Mouse (Mus musculus): Measurements from ENCODE around the gene Arl6ip1. TPM values are rescaled to one million over a fixed set of nuclear protein-coding genes. Genes with fewer than 3 reads are reported as not detected.

Arl6ip1 gene
- polyA plus RNA-seq, 1 experiment: 293 TPM

GRCm38 (mm10) chr7:118117539-118118210 is 11.8 kb downstream of the Arl6ip1 start:
- DNase-seq (ENCODE audit: extremely low spot score in 1 of 2, low spot score in 1 of 2): no peak

DNA sequence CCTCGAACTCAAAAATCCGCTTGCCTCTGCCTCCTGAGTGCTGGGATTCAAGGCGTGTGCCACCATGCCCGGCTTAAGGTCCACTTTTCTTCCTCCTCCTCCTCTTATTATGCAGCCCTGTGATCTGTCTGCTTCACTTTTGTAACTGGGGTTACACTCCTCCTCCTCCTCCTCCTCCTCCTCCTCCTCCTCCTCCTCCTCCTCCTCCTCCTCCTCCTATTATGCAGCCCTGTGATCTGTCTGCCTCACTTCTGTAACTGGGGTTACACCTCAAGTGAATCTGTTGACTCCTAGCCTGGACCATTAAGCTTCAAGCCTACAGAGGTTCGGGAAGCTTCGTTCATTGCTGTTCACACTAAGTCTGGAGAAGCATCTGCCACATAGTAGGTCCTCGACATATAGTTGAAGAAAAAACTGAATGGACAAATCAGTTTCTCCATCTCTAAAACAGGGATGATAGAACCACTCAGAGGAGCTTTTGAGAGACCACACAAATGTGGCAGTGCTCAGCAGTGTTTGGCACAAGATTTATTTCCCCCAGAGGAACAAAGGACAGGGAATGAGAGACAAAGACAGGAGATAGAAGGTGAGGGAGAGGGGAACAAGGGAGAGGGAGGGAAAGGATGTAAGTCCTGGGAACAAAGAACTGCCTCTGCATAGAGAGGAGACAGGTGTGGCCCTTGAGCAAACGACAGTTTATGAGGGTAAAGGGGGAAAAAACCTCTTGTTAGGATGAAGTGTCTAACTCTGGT is 12.5 kb downstream of the Arl6ip1 start:
- DNase-seq (ENCODE audit: extremely low spot score in 1 of 2, low spot score in 1 of 2): no peak

DNA sequence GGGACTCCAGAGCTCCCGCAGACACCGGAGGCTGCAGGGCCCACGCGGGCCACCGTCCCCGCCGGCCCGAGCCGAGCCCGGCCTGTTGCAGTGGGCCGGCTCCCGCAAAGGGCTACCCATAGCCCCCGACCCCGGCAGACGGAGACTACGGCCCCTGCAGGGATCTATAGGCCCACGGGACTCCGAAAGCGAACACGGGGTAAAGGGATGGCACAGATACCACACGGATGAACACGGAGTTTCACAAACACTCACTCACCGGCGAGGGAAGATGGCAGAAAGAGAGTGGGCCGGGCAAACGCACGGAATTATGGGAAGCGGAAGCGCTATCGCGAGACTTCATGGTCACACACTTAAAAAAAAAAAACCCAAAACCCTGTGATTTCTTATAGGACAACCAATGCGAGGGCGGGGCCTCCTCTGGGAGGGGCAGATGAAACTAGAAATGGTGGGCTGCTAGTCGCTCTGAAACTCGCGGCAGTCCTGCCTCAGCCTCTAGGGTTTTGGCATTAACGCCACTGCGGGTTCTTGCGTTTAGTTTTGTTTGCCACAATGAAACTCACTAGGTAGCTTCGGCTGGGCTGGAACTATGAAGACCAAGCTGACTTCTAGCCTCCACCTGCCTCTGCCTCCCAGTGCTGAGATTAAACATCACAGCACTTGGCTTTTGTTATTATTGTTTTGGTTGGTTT is 13.4 kb downstream of the Arl6ip1 start, which contains the start of gene Rps15a:
Rps15a (minus strand) TSS at position 312 of the 692 bp plus-strand sequence.
- DNase-seq (ENCODE audit: extremely low spot score in 1 of 2, low spot score in 1 of 2): peak; percentile 87 to 96

GRCm38 (mm10) chr7:118115533-118115876 is 14.0 kb downstream of the Arl6ip1 start:
- DNase-seq (ENCODE audit: extremely low spot score in 1 of 2, low spot score in 1 of 2): no peak

- no peak for DNase-seq (ENCODE audit: extremely low spot score in 1 of 2, low spot score in 1 of 2)
Observed at GRCm38 (mm10) chr7:118113541-118114297, 15.7 kb downstream of the Arl6ip1 start.

- no peak for DNase-seq (ENCODE audit: extremely low spot score in 1 of 2, low spot score in 1 of 2)
Observed at GRCm38 (mm10) chr7:118111128-118111527, 18.3 kb downstream of the Arl6ip1 start.

- no peak for DNase-seq (ENCODE audit: extremely low spot score in 1 of 2, low spot score in 1 of 2)
Observed at GRCm38 (mm10) chr7:118107671-118108070, 21.8 kb downstream of the Arl6ip1 start.

- DNase-seq (ENCODE audit: extremely low spot score in 1 of 2, low spot score in 1 of 2): peak in 1 of 2 experiments; percentile 45
Observed at GRCm38 (mm10) chr7:118104458-118105052, 24.9 kb downstream of the Arl6ip1 start.

DNA sequence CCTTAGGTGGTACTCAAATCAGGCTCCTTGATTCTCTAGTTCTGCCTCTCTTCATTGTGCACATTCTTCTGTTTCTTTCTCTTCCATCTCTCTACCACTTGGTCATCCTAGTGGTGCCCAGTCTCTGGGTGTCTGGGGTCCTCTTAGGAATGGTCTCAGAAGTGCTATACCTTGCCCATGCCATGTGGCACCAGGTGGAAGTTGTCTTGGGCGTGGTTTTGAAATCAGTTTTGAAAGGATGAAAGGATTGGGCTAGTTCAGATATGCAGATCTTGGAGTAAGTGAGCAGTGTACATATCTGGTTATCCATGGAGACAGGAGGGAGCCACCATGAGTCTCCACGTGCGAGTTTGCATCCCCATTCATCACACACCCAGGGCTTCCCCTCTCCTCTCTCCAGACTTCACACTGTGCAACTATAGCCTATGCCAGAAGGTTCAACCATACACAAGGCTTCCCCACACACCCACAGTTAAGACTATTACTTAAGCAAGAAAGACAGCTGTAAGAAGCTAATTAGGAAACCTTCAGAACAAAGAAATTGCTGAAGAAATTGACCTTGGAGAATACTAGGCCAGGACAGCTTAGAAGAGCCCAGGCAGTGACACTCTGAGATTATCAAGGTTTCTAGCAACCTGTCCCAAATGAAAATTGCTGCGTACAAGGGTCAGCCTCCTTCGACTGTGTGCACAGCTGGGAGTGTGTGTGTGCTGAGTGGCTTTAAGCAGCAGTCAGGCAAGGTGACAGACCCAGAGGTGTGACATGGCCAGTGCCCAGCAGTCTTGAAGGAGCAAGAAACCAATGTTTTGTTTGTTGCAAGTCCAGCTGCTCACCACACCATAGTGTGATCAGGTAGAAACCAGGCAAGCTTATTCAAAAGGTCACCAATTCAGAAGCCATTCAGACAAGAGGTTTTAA is 25.7 kb downstream of the Arl6ip1 start:
- no peak for DNase-seq (ENCODE audit: extremely low spot score in 1 of 2, low spot score in 1 of 2)

DNA sequence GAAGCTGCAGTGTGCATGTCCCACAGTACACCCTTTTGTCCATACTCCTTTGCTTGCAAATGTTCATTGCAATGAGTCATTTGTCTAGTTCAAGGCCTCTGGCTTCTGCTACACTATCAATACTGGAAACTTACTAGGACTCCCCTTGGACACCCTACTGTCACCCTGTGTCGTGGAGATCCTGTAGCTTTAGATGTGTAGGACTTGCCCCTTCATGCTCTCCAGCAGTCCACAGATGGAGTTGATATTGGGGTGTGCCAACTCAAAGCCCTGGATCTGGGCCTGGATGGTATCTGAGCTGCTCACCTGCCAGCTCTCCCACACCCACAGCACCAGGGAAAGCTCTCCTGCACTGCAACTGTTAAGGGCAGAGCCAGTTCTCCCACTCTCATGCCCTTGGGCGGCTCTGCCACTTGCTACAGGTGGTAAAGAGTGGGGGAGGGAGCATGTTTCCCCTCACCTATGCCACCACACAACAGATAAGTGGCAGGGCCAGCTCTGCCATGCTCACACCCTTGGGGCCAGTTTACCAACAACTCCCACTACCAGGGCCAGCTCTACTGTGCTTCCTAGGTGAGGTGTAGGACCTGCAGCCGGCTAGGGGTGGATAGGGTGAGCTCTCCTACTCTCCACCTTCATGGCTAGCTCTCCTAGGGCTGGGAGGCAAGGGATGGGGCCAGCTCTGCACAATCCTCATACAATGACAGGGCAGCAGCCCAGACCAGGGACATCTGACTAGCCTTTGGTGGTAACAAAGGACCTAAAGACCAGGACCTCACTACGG is 26.6 kb downstream of the Arl6ip1 start:
- DNase-seq (ENCODE audit: extremely low spot score in 1 of 2, low spot score in 1 of 2): no peak

DNA sequence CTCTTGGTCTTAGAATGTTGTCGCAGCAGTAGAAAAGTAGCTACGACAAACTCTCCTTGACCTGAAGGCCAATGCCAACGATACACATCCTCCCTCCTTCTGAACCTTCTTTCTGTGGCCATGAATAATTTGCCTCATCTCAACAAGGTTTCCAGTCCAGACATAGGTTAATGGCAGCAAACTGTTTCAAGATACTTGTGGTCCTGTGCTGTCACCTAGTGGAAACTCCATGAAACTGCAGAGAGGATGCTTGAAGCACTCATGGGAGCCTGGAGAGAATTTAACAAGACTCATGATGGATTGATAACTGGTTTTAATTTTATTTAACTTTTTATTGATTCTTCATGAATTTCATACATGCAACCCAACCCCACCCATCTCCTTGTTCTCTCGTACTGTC is 27.2 kb downstream of the Arl6ip1 start:
- peak in 1 of 2 experiments; percentile 72 for DNase-seq (ENCODE audit: extremely low spot score in 1 of 2, low spot score in 1 of 2)

GRCm38 (mm10) chr7:118097615-118098014 is 31.8 kb downstream of the Arl6ip1 start:
- no peak for DNase-seq (ENCODE audit: extremely low spot score in 1 of 2, low spot score in 1 of 2)

GRCm38 (mm10) chr7:118079987-118080386 is 49.5 kb downstream of the Arl6ip1 start:
- DNase-seq (ENCODE audit: extremely low spot score in 1 of 2, low spot score in 1 of 2): no peak

- DNase-seq (ENCODE audit: extremely low spot score in 1 of 2, low spot score in 1 of 2): no peak
Observed at GRCm38 (mm10) chr7:118079097-118079496, 50.4 kb downstream of the Arl6ip1 start.

Other genes with a start within 250 kb of the Arl6ip1 start
- 826 and 1,363 TPM in 2 replicates for gene Rps15a, start 13.5 kb downstream of the Arl6ip1 start, polyA plus RNA-seq (2012; rRNA removed)
- gene Smg1, start 114.0 kb upstream of the Arl6ip1 start, polyA plus RNA-seq (2012; rRNA removed): 47.3 and 68.9 TPM in 2 replicates